Mouse (Mus musculus) spleen, postnatal 4 days (tissue): ENCODE results near the gene Grcc10.

Source experiments
- DNase-seq, 2 experiments: peaks; one replicate each; pipeline ENCODE4 v3.0.0; 2022; ENCODE audit warnings: low spot score in 2 of 2

Gene Grcc10

DNA sequence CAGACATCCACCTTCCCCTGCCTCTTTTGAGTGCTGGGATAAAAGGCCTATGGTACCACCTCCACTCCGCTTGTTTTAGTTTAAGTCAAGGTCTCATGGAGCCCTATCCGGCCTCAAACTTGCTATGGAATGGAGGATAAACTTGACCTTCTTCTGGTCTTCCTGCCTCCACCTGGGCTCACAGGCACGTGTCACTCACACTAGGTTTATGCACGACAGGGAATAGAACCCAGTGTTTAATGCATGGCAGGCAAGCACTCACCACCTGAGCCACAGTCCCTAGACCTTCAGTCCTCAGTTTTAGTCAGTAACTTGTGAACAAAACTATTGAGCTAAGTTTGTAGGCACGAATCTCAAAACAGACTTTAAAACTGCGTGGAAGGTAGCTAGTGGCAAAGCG lies 10.1 kb downstream of the Grcc10 start:
- no peak for DNase-seq

DNA sequence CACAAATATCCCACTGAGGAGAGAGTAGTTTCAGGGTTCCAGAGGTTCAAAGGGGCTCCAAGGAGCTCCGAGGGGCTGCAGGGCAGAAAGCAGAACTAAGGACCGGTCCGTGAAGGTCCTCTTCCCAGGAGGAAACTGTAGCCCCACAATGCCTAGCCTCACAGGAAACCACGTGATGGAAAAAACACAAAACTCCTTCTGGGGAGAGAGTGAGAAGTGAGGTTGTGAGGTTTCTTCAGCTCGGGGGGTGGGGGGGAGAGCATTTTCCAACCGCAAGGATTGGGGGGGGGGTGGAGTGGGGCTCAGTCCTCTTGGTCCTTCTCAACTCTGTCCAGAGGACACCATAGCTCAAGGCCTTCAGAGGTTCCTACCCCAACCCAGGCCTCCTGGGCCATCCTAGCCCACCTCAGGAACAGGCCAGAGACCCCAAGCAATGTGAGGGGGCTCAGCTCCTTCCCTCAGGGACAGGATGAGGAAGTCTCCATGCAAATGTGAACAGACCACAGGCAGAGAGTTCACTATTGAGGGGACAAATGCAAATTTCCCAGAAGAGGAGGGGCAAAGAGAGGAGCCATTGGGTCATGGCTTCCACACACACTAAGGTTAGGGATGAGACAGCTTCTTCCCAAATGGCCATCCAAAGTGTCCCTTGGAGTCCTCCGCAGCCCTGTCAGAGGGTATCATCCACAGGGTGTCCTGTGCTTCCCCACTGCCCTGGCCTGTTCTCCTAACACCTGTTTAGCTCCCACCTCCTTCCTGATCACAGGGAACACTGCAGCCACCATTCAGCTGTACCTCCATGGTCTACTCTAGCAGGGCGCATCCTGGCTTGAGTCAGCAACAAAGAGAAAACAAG lies 11.1 kb downstream of the Grcc10 start:
- no peak for DNase-seq

DNA sequence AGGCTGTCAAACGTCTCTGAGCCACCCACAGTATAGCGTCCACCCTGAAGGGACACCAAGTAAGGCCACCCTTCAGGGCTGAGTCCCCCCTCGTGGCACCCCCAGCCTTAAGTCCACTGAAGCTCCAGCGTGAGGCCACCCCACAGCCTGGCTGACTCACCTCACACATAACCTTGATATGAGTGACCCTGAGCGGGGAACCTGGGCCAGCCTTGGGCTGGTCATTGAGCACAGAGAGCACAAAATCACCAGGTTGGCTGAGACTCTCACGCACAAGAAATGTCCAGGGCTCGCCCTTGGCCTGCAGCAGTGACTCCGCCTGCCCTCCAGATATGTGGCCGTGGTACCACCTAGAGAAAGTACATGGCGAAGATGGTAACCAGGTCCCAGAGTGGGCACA lies 12.6 kb downstream of the Grcc10 start:
- DNase-seq, result no peak

DNA sequence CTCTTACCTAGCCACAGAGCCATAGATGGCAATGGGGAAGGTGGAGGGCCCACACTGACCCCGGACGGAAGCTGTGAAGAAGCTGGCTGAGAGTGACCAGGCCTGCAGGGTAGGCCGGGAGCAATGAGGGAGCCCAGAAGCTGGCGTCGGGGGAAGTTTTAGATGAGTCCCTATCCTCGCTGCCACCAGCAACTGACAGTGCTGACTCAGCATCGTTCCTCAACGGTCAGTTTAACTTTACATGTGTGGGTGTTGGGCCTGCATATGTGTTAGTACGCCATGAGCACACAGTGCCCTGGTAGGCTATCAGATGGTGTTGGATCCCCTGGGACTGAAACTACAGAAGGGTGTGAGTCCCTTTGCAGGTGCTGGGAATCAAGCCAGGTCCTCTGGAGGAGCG lies 16.7 kb downstream of the Grcc10 start:
- DNase-seq, result no peak

DNA sequence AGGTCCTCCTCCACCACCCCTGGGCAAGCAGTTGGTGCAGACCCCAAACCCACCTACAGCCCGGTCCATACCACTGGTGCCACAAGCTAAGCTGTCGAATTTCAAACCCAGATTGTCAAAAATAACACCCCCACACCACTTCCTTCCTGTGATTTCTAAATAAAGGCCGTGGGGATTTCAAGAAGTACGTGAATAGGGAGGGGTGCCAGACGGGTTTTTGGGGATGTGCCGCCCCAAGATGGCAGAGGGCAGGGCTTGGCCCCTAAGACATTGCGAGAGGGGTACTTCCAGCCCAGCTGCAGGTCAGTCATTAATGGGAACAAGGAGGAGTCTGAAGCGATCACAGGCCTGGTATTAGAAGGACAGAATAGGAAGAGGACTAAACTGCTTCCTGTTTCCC lies 17.6 kb downstream of the Grcc10 start:
- DNase-seq, result no peak

DNA sequence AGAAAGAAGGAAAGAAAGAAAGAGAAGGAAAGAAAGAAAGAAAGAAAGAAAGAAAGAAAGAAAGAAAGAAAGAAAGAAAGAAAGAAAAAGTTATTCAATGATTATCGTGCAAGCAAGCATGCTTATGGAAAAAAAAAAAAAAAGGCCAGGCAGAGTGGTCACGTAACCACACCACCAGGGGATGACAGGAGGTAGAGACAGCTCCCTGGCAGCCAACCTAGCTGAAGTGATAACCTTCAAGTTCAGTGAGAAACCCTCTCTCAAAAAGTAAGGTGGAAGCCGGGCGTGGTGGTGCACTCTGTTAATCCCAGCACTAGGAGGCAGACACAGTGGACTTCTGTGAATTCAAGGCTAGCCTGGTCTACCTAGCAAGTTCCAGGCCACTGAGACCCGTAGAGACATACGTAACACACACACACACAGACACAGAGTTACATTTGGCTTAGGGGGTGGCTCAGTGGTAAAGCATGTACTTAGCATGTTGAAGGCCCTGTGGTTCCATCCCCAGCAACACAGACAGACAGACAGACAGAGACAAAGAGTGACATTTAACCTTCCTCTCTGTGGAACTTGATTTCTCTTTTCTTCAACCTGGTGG lies 18.2 kb downstream of the Grcc10 start:
- DNase-seq, result no peak

DNA sequence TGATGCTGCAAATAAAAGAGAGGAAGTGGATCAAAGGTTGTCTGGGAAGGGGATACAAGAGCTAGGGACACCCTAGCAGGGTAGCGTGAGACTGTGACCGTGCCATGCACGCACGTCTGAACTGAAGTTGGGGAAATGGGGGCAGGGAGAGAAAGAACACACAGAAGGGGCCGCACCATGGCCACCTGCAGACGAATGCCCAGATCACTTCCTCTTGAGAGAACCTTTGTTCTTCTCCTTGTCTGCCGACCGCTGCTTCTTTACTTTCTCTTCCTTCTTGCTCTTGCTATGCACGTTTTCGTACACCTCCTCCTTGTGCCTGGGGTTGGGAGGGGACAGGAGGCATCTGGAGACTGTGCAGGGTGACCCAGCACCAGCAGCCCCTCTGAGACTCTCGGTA lies 20.3 kb downstream of the Grcc10 start:
- DNase-seq, result no peak

DNA sequence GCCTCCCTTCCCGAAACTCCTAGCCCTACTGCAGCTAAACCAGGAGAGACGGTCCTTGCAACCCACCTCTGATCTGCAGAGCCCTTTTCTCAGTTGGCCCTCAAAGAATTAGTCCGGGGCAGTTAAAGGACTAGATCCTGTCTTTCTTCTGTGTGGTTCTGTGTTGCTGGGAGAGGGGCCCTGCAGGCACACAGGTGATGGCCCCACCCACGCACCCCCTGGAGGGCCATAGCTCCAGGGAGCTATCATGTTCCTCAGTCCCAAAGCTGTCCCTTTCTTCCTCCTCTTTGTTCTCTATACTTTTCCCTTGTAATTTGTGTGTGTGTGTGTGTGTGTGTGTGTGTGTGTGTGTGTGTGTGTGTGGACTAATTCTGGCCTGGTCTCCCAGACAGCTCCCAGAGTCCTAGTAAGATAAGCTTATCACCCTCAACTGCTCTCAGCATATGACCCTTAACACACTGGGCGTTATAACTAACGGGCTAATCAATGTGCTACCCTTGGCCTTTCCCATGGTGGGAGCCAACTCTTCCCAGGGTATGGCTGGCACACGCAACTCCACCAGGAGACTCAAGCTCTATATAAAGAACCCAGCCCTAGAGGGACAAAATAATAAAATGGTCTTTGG lies 21.7 kb downstream of the Grcc10 start:
- no peak for DNase-seq

DNA sequence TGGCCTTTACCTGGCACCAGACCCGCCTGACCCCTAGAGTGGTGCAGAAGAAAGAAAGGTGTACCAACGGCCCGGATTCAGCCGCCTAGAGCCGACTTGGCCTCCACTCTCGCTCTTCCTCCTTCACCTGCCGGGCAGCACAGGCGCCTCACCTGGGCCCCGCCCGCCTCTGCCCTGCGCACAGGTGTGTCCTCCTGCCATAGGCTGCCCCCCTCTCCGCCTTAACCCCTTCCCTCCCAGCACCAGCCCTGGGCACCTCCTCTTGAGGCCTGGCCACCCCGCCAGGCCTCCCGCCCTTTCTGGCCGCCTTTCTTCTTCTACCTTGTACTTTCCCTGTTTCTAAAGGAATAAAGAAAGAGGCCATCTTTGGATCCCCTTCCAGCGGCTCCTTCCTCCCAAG lies 22.5 kb downstream of the Grcc10 start:
- DNase-seq, result no peak

DNA sequence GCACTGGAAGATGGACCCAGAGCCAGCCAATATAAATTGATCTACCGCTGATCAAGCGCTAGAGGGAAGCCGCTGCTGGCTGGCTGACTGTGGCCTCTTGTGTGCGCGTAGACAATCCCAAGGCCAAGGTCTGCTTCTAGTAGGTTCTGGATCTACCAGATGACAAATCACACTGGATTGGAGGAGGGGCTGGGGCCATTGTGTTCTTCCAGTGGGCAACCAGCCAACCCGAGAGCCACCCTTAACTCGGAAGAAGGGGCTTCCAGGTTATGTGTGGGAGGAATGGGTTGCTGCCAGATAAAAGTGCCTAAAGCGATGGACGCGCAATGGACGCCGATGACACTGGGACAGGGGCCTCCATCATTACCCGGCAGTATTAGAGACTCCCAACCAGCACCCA lies 23.2 kb downstream of the Grcc10 start:
- no peak for DNase-seq

DNA sequence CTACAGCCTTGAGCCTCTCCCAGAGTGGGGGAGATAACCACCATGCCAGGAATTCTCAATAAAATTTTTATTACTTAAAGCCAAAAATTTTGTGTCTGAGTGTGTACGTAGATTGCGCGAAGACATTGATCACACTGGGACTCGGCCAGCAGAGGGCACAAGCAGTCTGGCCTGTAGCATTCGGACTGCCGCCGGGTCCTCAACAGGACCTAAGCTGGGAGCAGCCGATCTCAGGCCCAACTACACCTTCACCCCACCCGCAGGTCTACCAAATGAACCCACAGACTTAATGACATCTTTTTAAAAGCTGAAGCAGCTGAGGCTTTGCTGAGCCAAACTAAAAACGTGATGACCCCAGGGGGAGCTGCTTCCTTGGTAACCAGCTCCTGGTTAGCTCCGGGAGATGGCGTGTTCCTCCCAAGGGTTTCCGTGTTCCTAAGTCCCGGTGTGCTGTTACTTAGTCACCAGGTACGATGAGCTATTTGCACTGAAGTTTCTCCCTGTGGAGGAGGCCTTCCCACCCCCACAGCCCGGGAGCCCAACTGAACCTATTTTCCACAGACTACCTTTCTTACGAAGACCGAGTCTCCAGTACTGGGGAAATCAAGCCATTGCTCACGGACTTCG lies 24.2 kb downstream of the Grcc10 start:
- DNase-seq, result peak; percentile 61 to 76

DNA sequence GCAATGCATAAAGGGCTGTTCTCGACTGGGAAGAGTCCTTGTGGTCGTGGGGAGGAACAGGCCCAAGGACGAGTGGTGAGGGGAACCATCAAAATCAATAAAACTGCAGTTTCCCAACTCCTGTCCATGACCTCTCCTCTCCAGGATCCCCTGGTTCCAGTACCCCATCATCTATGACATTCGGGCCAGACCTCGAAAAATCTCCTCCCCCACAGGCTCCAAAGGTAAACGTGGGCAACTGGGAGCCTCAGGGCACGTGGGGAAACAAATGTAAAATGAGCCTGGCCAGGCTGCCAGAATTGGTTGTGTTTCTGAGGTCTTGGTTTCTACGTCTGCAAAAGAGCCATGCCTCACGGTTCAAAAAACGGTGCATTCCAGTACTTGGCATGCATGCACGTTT lies 28.3 kb downstream of the Grcc10 start:
- no peak for DNase-seq

DNA sequence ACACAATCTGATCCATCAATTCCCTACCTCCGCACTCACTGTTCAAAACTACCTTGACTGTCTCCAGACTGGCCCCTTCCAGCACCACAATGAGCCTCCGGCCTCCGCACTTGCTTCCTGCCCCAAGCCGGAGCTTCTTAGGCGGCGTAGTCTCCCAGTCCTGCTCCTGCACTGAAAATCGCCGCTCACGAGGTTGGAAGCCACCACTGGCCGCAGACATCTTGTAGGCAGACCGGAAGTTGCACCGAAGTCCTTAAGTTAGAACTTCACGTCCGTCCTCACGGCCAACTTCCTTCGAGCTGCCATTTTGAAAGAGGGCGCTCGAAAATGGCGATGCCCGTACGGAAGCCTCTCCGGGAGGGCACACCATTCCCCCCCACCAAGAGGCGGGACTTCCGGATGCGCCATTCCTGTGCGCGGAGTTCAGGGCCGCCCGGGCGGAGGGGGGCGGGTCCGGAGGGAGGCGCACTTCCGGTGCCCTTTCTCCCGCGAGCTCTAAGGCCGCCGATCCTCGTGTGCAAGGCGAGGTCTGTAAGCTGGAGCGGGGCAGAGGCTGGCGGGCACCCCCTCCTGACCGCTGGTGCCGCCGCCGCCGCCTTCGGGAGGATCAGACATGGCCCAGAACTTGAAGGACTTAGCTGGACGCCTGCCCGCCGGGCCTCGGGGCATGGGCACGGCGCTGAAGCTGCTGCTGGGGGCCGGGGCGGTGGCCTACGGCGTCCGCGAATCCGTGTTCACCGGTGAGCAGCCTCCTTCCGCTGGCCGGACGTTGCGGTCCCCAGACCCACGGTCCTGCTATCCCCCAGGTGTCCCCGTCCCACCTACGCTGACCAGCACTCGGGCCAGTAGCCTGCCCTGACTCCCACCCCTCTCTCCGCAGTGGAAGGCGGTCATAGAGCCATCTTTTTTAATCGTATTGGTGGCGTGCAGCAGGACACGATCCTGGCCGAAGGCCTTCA lies 29.1 kb downstream of the Grcc10 start, which contains the start of the genes Emg1 and Phb2:
Emg1 (minus strand) TSS at position 355 of the 959 bp plus-strand sequence.
Phb2 (plus strand) TSS at position 513 of the 959 bp plus-strand sequence.
- DNase-seq, result peak; percentile 98

DNA sequence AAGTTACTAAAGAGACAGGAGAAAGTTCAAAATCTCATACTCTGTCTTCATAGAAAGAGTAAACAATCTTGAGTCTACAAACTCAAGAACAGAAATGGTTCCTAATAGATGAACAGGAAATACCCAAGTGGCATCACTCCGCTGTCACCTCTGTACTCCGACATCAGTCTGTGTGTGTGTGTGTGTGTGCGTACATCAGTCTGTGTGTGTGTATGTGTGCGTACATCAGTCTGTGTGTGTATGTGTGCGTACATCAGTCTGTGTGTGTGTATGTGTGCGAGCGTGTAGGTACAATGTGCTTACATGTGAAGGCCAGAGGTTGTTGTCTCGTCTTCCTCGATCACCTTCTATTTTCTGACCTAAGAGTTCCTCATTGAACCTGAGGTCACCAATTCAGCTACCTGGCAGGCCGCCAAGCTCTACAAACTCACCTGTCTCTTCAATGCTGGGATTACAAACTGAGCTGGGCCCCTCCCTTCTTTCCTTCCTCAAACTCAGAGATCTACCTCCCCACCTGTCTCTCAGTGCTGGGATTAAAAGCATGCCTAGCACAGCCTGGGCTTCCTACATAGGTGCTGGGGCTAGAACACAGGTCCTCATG lies 32.8 kb downstream of the Grcc10 start:
- no peak for DNase-seq

DNA sequence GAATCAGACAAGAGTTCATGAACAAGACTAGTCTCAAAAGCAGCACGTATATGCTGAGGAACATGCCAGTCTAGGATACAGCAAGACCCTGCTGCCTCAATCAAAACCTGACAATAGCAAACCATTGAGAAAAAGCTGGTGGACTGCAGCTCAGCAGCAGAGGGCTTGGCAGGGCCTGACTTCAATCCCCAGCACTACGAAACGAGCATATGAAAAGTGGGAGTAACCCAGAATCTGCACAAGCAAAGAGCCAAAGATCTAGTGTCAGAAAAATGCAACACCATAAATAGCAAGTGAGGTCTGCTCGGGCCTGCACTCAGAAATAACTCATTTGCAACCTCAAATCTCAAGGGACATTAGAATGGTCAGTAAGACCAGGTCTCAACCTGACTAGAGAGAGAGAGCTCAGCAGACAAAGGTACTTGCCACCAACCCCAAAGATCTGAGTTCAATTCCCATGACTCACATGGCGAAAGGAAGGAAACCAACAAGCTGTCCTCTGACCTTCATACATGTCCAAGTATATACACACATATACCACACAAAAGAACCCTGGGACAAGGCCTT lies 35.0 kb downstream of the Grcc10 start:
- no peak for DNase-seq

DNA sequence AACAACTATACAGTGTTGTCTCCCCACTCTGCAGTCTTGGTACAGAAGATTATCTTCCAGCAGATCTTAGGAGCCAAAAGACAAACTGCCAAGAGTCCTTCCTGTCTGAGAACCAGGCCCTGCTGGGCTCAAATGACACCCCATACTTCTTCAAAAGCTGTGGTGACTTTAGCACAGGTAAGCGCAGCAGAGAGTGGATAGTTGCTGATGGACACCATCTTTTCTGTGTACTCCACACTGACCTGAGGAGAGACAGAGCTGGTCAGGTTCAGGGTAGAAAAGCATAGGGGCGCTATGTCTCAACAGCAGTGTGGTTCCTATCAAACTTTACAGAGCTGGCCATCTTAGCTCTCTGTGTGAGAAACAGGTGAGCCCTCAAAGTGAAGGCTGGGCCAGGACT lies 36.8 kb downstream of the Grcc10 start:
- DNase-seq, result no peak

DNA sequence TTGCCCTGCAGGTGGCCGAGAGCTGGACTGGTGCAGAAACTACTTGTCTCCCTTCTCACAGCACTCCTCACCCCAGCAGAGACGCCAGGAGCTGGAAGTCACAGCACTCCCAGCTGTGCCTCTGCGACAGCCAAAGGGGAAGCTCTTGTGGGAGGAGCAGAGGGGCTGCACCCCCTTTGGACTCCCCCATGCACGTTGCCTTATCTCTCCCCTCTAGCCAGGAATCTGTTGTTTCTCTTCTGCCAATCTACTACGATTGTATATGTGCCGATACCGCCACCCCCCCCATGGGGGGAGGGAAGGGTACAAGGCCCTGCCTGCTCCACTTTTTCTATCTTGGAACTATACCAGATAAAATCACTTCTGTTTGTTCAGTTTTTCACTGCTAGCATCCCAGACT lies 37.4 kb downstream of the Grcc10 start:
- no peak for DNase-seq

DNA sequence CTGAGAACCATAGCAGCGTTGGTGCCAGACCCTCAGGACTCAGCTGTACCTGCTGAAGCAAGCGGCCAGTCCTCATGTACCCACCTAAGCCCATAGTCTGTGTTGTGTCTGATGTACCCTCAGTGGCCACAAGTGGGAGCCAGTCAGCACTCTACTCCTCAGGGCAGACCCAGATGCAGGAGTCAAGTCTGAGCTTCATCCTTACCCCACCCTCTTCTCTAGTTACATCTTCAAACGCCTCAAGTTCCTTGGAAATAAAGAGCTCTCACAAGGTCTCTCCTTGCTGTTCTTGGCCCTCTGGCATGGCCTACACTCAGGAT lies 38.4 kb downstream of the Grcc10 start:
- peak; percentile 75 to 89 for DNase-seq

DNA sequence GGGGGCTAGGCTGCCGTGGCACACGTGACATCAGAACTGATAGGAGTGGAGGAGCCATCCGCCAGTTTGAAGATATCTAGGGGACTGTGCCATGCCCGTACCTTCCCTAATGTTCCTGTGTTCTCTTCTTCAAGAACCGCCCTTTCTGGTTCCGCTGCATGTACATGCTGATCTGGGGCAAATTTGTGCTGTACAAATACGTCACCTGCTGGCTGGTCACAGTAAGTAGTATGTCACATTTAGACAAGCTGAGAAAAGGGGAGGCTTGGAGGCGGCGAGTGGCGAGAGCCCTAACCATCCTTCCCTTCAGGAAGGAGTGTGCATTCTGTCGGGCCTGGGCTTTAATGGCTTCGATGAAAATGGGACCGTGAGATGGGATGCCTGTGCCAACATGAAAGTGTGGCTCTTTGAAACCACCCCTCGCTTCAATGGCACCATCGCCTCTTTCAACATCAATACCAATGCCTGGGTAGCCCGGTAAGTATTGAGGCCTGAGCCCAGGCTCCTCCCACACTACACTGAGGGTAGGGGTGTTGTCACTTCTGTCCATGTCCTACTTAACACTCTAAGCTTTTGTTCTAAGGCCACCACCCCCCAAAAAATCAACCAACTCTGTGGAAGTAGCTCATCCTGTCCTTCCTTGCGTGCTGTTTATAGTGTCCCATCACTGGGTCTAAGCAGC lies 38.9 kb downstream of the Grcc10 start:
- no peak for DNase-seq

DNA sequence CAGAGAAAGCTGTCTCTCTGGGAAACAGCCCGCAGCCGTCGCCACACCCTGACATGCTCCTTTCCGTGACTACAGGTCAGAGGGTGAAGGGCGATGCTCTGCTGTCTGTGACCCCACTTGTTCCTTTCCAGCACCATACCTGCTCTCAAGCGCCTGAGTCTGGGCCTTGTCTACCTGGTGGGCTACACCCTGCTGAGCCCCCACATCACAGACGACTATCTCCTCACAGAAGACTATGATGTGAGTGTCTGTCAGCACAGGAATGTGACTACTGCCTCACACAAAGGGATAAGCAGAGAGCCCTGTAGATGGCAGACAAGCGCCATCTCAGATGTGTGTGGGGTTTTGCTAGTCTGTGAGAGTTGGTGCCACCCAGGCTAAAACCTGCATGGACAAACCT lies 39.8 kb downstream of the Grcc10 start:
- no peak for DNase-seq
